Mouse (Mus musculus): ENCODE measurements around the gene Pygm. TPM values are rescaled to one million over a fixed set of nuclear protein-coding genes. Genes with fewer than 3 reads are reported as not detected.

Gene Pygm
- total and polyA plus RNA-seq, 2 experiments from 2014 or later, result 13.2 to 25.8 TPM

- ATAC-seq (ENCODE audit: low FRiP score) (no peak), DNase-seq (ENCODE audit: low spot score) (no peak)
- H3K4me2 ChIP-seq (ENCODE audit: low read depth, low read length, poor library complexity, severe bottlenecking), result no peak overlapping the region
- no peaks in the 10 kb centered on the region for H3K27me3 ChIP-seq (ENCODE audit: insufficient read depth, low read length)
- H3K9me3 ChIP-seq (ENCODE audit: low read length), result no peaks in the 10 kb centered on the region
- WGBS, result 47% methylated on average over 14 of the region's 14 CpGs
- no peak overlapping the region for H3K27ac ChIP-seq (ENCODE audit: low read depth, low read length)
- H3K4me1 ChIP-seq (ENCODE audit: insufficient read depth, low read length), result no peaks in the 10 kb centered on the region
- peaks cover 61% of the 10 kb centered on the region for H3K36me3 ChIP-seq (ENCODE audit: insufficient read depth, low read length)
- no peak for TF ChIP-seq CTCF (IDR thresholded peaks at IDR 0.05)
- H3K9ac ChIP-seq (replicated peaks; ENCODE audit: low read length, poor library complexity, severe bottlenecking), result no peak overlapping the region
- no peak overlapping the region for H3K4me3 ChIP-seq (ENCODE audit: low read depth, low read length)
These were observed 34.8 kb upstream of the Pygm start for GRCm38 (mm10) chr19:6349215-6349983.

GRCm38 (mm10) chr19:6351431-6352106, 32.6 kb upstream of the Pygm start:
- Histone ChIP-seq H3K36me3 (ENCODE audit: insufficient read depth, low read length) (peaks cover 39% of the 10 kb centered on the region), H3K4me1 (ENCODE audit: insufficient read depth, low read length) (no peaks in the 10 kb centered on the region), H3K4me2 (ENCODE audit: low read depth, low read length, poor library complexity, severe bottlenecking) (no peak overlapping the region), H3K4me3 (ENCODE audit: low read depth, low read length) (no peak overlapping the region), H3K27ac (ENCODE audit: low read depth, low read length) (no peak overlapping the region), H3K27me3 (ENCODE audit: insufficient read depth, low read length) (no peaks in the 10 kb centered on the region), H3K9me3 (ENCODE audit: low read length) (no peaks in the 10 kb centered on the region), H3K9ac (replicated peaks; ENCODE audit: low read length, poor library complexity, severe bottlenecking) (no peak overlapping the region)
- ATAC-seq (ENCODE audit: low FRiP score) (no peak), DNase-seq (ENCODE audit: low spot score) (no peak)
- TF ChIP-seq CTCF (IDR thresholded peaks at IDR 0.05), result no peak
- WGBS, result 66% methylated on average over 14 of the region's 14 CpGs

DNA sequence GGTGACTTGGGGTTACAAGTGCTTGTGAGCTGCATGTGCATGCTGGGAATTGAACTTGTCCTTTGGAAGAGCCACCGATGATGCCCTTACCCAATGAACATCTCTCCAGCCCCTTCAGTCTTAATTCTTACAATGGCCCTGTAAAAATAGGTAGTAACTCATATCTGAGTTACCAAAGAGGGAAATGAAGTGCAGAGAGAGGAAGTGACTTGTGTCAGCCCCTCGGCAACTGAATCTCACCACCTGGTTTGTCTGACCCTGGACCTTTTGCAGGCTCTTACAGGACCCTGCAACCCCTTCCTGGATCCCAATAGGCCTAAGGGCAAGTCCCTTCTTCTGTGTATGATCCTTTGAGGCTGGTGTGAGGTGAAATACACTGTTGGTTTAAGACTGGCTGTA, 32.1 kb upstream of the Pygm start:
- DNase-seq (ENCODE audit: low spot score) (no peak), ATAC-seq (ENCODE audit: low FRiP score) (no peak)
- H3K36me3 ChIP-seq (ENCODE audit: insufficient read depth, low read length), result peaks cover 36% of the 10 kb centered on the region

DNA sequence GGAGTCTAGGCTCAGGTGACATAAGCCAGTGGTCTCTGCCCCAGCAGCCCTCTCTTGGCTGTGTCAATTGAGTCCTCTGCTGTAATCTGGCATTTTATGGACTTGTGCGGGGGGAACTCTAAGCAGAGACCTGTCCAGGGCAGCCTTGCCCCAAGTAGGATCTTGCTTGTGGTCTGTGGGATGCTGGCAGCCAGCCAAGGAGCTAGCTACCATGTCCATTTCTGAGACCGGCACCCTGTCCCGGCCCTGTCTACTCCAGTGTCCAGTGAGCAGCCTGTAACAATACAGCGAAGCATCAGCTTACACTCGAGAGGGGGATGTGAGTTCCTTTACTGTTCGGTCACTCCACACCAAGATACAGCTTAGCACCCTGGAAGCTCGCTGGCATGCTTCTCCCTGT, 30.2 kb upstream of the Pygm start:
- H3K36me3 ChIP-seq (ENCODE audit: insufficient read depth, low read length), result peaks cover 24% of the 10 kb centered on the region
- H3K27ac ChIP-seq (ENCODE audit: low read depth, low read length), result no peak overlapping the region
- ATAC-seq (ENCODE audit: low FRiP score) (no peak), DNase-seq (ENCODE audit: low spot score) (no peak)
- no peaks in the 10 kb centered on the region for H3K4me1 ChIP-seq (ENCODE audit: insufficient read depth, low read length)
- no peak overlapping the region for H3K4me2 ChIP-seq (ENCODE audit: low read depth, low read length, poor library complexity, severe bottlenecking)
- H3K9me3 ChIP-seq (ENCODE audit: low read length), result no peaks in the 10 kb centered on the region
- H3K4me3 ChIP-seq (ENCODE audit: low read depth, low read length), result no peak overlapping the region
- H3K27me3 ChIP-seq (ENCODE audit: insufficient read depth, low read length), result no peaks in the 10 kb centered on the region
- no peak for TF ChIP-seq CTCF (IDR thresholded peaks at IDR 0.05)
- WGBS, result 73% methylated on average over 7 of the region's 7 CpGs
- no peak overlapping the region for H3K9ac ChIP-seq (replicated peaks; ENCODE audit: low read length, poor library complexity, severe bottlenecking)

More for the DNA sequence above, 32.1 kb upstream of the Pygm start:
- H3K27ac ChIP-seq (ENCODE audit: low read depth, low read length), result no peak overlapping the region
- TF ChIP-seq CTCF (IDR thresholded peaks at IDR 0.05), result no peak
- H3K9me3 ChIP-seq (ENCODE audit: low read length), result no peaks in the 10 kb centered on the region
- no peak overlapping the region for H3K4me2 ChIP-seq (ENCODE audit: low read depth, low read length, poor library complexity, severe bottlenecking)
- no peak overlapping the region for H3K4me3 ChIP-seq (ENCODE audit: low read depth, low read length)
- no peaks in the 10 kb centered on the region for H3K4me1 ChIP-seq (ENCODE audit: insufficient read depth, low read length)
- 95% methylated on average over 2 of the region's 2 CpGs for WGBS
- no peaks in the 10 kb centered on the region for H3K27me3 ChIP-seq (ENCODE audit: insufficient read depth, low read length)
- no peak overlapping the region for H3K9ac ChIP-seq (replicated peaks; ENCODE audit: low read length, poor library complexity, severe bottlenecking)

GRCm38 (mm10) chr19:6361291-6361690, 22.9 kb upstream of the Pygm start:
- H3K9me3 ChIP-seq (ENCODE audit: low read length), result no peaks in the 10 kb centered on the region
- H3K9ac ChIP-seq (replicated peaks; ENCODE audit: low read length, poor library complexity, severe bottlenecking), result no peak overlapping the region
- peaks cover 5% of the 10 kb centered on the region for H3K4me1 ChIP-seq (ENCODE audit: insufficient read depth, low read length)
- peaks cover 7% of the 10 kb centered on the region; the same call in 1 of the 2 replicates for H3K36me3 ChIP-seq (ENCODE audit: insufficient read depth, low read length)
- no peak overlapping the region for H3K4me3 ChIP-seq (ENCODE audit: low read depth, low read length)
- H3K27me3 ChIP-seq (ENCODE audit: insufficient read depth, low read length), result no peaks in the 10 kb centered on the region
- ATAC-seq (ENCODE audit: low FRiP score) (no peak), DNase-seq (ENCODE audit: low spot score) (no peak)
- WGBS, result 95% methylated on average over 3 of the region's 3 CpGs
- H3K4me2 ChIP-seq (ENCODE audit: low read depth, low read length, poor library complexity, severe bottlenecking), result no peak overlapping the region
- H3K27ac ChIP-seq (ENCODE audit: low read depth, low read length), result no peak overlapping the region
- no peak for TF ChIP-seq CTCF (IDR thresholded peaks at IDR 0.05)

DNA sequence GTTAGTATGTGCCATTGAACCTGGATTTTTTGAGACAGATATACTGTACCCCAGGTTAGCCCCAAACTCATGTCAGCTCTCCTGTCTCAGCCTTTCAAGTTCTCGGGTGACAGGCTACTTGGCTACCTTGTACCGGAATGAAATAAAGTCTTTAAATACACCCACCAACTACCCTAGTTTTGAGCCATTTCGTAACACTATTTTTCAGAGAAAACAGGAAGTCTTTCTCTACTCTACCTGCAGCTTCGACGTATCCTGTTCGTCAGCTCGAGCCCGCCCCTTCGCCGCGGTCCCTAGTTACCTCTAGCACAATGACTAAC, 21.1 kb upstream of the Pygm start:
- H3K4me1 ChIP-seq (ENCODE audit: insufficient read depth, low read length), result peaks cover 5% of the 10 kb centered on the region
- no peaks in the 10 kb centered on the region for H3K27me3 ChIP-seq (ENCODE audit: insufficient read depth, low read length)
- ATAC-seq (ENCODE audit: low FRiP score), result no peak
- no peak for DNase-seq (ENCODE audit: low spot score)
- H3K9me3 ChIP-seq (ENCODE audit: low read length), result no peaks in the 10 kb centered on the region
- H3K36me3 ChIP-seq (ENCODE audit: insufficient read depth, low read length), result peaks cover 22% of the 10 kb centered on the region; the same call in 1 of the 2 replicates
- WGBS, result 0% methylated on average over 11 of the region's 11 CpGs
- H3K4me2 ChIP-seq (ENCODE audit: low read depth, low read length, poor library complexity, severe bottlenecking), result peak overlapping the region; percentile 54
- no peak overlapping the region for H3K9ac ChIP-seq (replicated peaks; ENCODE audit: low read length, poor library complexity, severe bottlenecking)
- peak overlapping the region; percentile 100 for H3K4me3 ChIP-seq (ENCODE audit: low read depth, low read length)
- TF ChIP-seq CTCF (IDR thresholded peaks at IDR 0.05), result no peak
- H3K27ac ChIP-seq (ENCODE audit: low read depth, low read length), result peak overlapping the region; percentile 100
